Mouse (Mus musculus): ENCODE results near the gene Fbxw28. TPM values are rescaled to one million over a fixed set of nuclear protein-coding genes. Genes with fewer than 3 reads are reported as not detected.

The Fbxw28 gene
- not detected in 2 replicates for polyA plus RNA-seq (2015; fragmentation: Nextera tagmentation; extraction: Ambion mirVana)

GRCm38 (mm10) chr9:109339559-109339958 is at the start of gene Fbxw28:
Gene Fbxw28, minus strand, starts transcription at chr9:109339659.

GRCm38 (mm10) chr9:109287576-109287975 is 51.9 kb downstream of the Fbxw28 start, which contains the start of gene Fbxw14:
Gene Fbxw14, minus strand, starts transcription at chr9:109287676.

Other genes starting within 250 kb of the Fbxw28 start
- gene Plxnb1, start 244.3 kb downstream of the Fbxw28 start, polyA plus RNA-seq (2015; fragmentation: Nextera tagmentation; extraction: Ambion mirVana): 0.88 and 1.3 TPM in 2 replicates
- not detected in 2 replicates for gene Fbxw21, start 177.6 kb downstream of the Fbxw28 start, polyA plus RNA-seq (2015; fragmentation: Nextera tagmentation; extraction: Ambion mirVana)
- gene Fbxw13, start 143.7 kb downstream of the Fbxw28 start, polyA plus RNA-seq (2015; fragmentation: Nextera tagmentation; extraction: Ambion mirVana): 0.10 TPM in 1 of 2 replicates, not detected in the other
- not detected in 2 replicates for gene Fbxw20, start 104.9 kb downstream of the Fbxw28 start, polyA plus RNA-seq (2015; fragmentation: Nextera tagmentation; extraction: Ambion mirVana)
- gene Fbxw14, start 52.0 kb downstream of the Fbxw28 start, polyA plus RNA-seq (2015; fragmentation: Nextera tagmentation; extraction: Ambion mirVana): not detected in 2 replicates
- gene Fbxw22, start 64.6 kb upstream of the Fbxw28 start, polyA plus RNA-seq (2015; fragmentation: Nextera tagmentation; extraction: Ambion mirVana): not detected in 2 replicates
- not detected in 2 replicates for gene Fbxw16, start 109.5 kb upstream of the Fbxw28 start, polyA plus RNA-seq (2015; fragmentation: Nextera tagmentation; extraction: Ambion mirVana)
- gene Fbxw19, start 156.2 kb upstream of the Fbxw28 start, polyA plus RNA-seq (2015; fragmentation: Nextera tagmentation; extraction: Ambion mirVana): not detected in 2 replicates
- gene Fbxw15, start 228.6 kb upstream of the Fbxw28 start, polyA plus RNA-seq (2015; fragmentation: Nextera tagmentation; extraction: Ambion mirVana): not detected in 2 replicates

Data from spleen, postnatal 0 days (tissue).